Mouse (Mus musculus): Measurements from ENCODE around the gene Stat6. TPM values are rescaled to one million over a fixed set of nuclear protein-coding genes. Genes with fewer than 3 reads are reported as not detected.

Stat6 gene
- 27.3 and 36.1 TPM in 2 replicates for polyA plus RNA-seq (2012; rRNA removed)

DNA sequence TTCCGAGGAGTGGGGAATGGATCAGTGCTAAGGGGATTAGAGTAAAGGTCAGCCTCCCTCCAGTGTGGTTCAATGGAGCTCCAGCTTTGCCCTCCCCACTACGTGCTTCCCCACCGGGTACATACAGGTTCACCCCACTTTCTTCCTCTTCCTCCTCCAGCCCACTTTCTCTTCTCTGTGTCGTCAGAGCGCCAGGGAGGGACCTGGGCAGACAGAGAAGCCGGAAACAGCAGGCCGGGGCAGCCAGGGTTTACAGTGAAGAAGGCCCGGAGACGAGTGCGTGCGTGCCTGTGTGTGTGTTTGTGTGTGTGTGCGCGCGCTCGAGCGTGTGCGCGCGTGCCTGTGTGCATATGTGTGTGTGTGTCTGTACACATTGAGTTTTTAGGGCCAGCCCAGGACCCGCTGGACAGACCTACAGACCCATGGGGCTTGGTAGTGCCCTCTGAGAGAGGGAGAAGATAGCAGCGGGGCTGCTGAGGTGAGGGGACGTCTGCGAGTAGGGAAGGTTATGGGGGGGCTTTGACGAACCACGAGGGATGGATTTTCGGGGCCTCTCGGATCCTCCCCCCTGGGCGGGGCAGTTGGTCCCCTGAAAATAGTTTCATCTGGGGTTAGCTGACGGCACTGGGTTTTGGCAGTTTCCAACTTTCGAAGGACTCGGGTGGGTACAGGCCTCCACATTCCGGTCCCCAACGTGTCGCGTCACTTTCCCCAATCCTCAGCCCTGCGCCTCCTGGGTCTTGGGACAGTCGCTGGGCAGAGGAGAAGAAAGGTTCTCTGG, at the start of gene Stat6:
TSS of gene Stat6 (plus strand) at position 215 of the 781 bp plus-strand sequence.

GRCm38 (mm10) chr10:127620406-127621190, 22.2 kb upstream of the Stat6 start, which contains the start of gene Lrp1:
TSS of gene Lrp1 (minus strand) at chr10:127621148.

GRCm38 (mm10) chr10:127666501-127667268, 23.9 kb downstream of the Stat6 start, which contains the start of gene Nemp1:
TSS of gene Nemp1 (plus strand) at chr10:127666901.

DNA sequence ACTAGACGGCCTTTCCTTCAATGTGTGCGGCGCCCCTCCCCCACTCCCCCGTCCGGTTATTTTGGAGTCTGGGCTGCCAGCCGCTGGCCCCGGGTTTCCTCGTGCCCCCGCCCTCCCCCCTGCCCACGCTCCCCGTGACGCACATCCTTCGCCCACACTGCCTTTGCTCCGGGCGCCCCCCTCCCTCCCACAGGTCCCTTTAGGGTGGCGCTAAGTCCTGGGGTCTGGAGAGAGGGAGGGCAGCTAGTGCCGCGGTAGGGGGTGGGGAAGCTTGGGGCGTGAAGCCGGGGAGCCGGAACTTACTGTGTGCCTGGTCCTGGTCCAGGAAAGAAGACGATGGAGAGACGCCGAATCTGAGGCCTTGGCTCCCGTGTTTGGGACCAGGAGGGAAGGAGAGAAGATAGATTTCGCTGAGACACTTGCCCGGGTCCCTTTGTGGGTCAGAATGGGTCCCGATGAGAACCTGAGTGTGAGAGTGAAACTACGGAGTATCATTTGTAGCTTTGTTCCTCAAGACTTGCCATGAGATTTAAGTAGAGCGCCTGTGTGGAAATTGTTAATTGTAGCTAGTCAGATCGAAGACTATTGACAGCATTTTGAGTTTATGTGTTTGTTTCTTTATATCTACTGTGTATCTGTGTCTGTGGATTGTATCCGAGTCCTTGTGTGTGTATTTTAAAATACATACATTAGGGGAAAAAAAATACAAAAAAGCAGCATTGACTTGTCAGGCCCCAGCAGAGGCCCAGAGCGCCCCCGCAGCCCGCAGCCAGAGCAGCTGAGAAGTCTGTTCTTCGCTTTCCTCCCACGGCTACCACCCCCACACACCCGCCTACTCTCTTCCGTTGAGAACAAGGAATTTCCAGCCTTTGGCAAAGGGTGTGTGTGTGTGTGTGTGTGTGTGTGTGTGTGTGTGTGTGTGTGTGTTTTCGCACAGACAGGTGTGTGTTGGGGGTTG, 25.6 kb downstream of the Stat6 start, which contains the start of gene Nab2:
TSS of gene Nab2 (minus strand) at position 476 of the 958 bp plus-strand sequence.

DNA sequence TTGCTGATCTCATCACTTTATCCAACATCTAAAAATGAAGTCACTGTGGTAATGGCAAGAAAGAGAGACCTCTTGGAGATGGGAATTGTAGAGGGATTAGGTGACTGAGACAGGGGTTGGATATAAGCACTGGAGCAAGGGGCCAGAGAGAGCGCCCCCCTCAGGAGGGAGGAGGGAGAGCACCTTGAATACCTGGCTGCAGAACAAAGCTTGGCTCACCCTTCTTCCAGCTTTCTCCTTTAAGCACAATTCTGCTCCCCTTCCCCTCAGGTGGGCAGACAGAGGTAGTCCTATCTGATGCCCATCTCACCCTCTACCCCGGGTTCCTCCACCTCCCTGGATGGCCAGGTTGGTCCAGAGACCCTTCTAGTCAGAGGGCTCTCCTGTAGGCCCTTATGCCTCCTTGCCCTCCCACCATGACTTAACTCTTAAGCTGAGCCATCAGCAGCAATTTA, 62.0 kb downstream of the Stat6 start, which contains the start of gene Myo1a:
TSS of gene Myo1a (plus strand) at position 405 of the 455 bp plus-strand sequence.

Other genes starting within 250 kb of the Stat6 start
- 2.1 and 3.9 TPM in 2 replicates for gene Stac3, start 141.3 kb upstream of the Stat6 start, polyA plus RNA-seq (2012; rRNA removed)
- 28.4 and 32.1 TPM in 2 replicates for gene Ndufa4l2, start 128.0 kb upstream of the Stat6 start, polyA plus RNA-seq (2012; rRNA removed)
- gene Shmt2, start 120.5 kb upstream of the Stat6 start, polyA plus RNA-seq (2012; rRNA removed), result 34.0 and 35.9 TPM in 2 replicates
- gene Nxph4, start 108.4 kb upstream of the Stat6 start, polyA plus RNA-seq (2012; rRNA removed), result 0.22 and 0.43 TPM in 2 replicates
- 65.5 and 79.6 TPM in 2 replicates for gene Lrp1, start 21.8 kb upstream of the Stat6 start, polyA plus RNA-seq (2012; rRNA removed)
- 1.5 and 1.7 TPM in 2 replicates for gene Nemp1, start 23.9 kb downstream of the Stat6 start, polyA plus RNA-seq (2012; rRNA removed)
- 14.6 and 15.5 TPM in 2 replicates for gene Nab2, start 25.6 kb downstream of the Stat6 start, polyA plus RNA-seq (2012; rRNA removed)
- 15.6 and 18.5 TPM in 2 replicates for gene Myo1a, start 62.2 kb downstream of the Stat6 start, polyA plus RNA-seq (2012; rRNA removed)
- gene Tac2, start 81.5 kb downstream of the Stat6 start, polyA plus RNA-seq (2012; rRNA removed), result not detected in 2 replicates
- gene Zbtb39, start 96.6 kb downstream of the Stat6 start, polyA plus RNA-seq (2012; rRNA removed), result 1.7 and 2.2 TPM in 2 replicates
- 1.2 and 1.4 TPM in 2 replicates for gene Gpr182, start 108.7 kb downstream of the Stat6 start, polyA plus RNA-seq (2012; rRNA removed)
- 0.01 and 0.10 TPM in 2 replicates for gene Rdh1, start 116.7 kb downstream of the Stat6 start, polyA plus RNA-seq (2012; rRNA removed)
- gene Rdh16f1, start 116.8 kb downstream of the Stat6 start, polyA plus RNA-seq (2012; rRNA removed), result 0.15 and 0.23 TPM in 2 replicates
- gene Rdh9, start 133.4 kb downstream of the Stat6 start, polyA plus RNA-seq (2012; rRNA removed), result not detected in 2 replicates
- gene Rdh16, start 158.2 kb downstream of the Stat6 start, polyA plus RNA-seq (2012; rRNA removed), result 0.19 and 0.31 TPM in 2 replicates
- gene Rdh19, start 206.9 kb downstream of the Stat6 start, polyA plus RNA-seq (2012; rRNA removed), result not detected in 2 replicates
- gene Rdh16f2, start 223.5 kb downstream of the Stat6 start, polyA plus RNA-seq (2012; rRNA removed), result 0.11 TPM in 1 of 2 replicates, not detected in the other
- 3.9 and 6.2 TPM in 2 replicates for gene Rdh7, start 245.8 kb downstream of the Stat6 start, polyA plus RNA-seq (2012; rRNA removed)